Mouse (Mus musculus) bone marrow macrophage, adult 2 months (primary cell): Measurements from ENCODE around the gene Rnf157.

ENCODE experiments used
- CTCF ChIP-seq: IDR thresholded peaks from 2 replicates; pipeline ENCODE4 v1.5.1; 2012; ENCODE audit warnings: low read depth, mild to moderate bottlenecking, low read length, moderate library complexity
- POLR2A ChIP-seq: IDR thresholded peaks from 2 replicates; pipeline ENCODE4 v1.6.1; 2012; ENCODE audit warnings: mild to moderate bottlenecking, low read depth, low read length, borderline replicate concordance

DNA sequence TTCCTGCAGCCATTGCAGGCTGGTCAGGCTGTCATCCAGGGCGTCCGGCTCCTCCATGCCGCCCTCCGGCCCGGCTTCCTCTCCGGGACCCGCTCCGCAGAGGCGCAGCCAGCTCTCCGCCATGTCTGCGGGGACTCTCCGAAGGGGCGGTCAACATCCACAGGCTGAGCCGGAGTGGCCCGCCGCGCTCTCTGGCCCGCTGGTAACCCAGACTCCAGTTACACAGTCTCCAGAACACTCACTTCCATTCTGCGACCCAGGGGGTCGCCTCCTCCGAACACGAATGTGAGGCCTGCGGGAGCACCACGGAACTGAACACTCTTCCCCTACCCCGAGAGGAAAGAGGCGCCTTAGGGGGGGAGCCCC is 78.4 kb downstream of the Rnf157 start:
- no peak for TF ChIP-seq CTCF
- TF ChIP-seq POLR2A: no peak
